Mouse (Mus musculus) kidney, embryonic 14.5 days (tissue): ENCODE results near the gene Ropn1l. TPM values are rescaled to one million over a fixed set of nuclear protein-coding genes. Genes with fewer than 3 reads are reported as not detected.

ENCODE experiments used
- ATAC-seq: fragments of 200-750 bp; cut with Nextera tagmentation; 2 replicates; pipeline ENCODE4 v1.8.0; 2017; ENCODE audit warnings: moderate number of reproducible peaks, mild to moderate bottlenecking, moderate TSS enrichment, moderate library complexity; ENCODE audit not compliant: low FRiP score, low TSS enrichment
- H3K27ac ChIP-seq: fragments of 300-500 bp; sonication (generic); 2 replicates; pipeline ENCODE4 v1.5.1; 2014; ENCODE audit warnings: low read depth, mild to moderate bottlenecking, low read length, moderate library complexity, mixed read lengths
- H3K27me3 ChIP-seq: fragments of 300-500 bp; sonication (generic); 2 replicates; pipeline ENCODE4 v1.6.1; 2014; ENCODE audit warnings: mild to moderate bottlenecking, low read length; ENCODE audit not compliant: control insufficient read depth, insufficient read depth
- H3K36me3 ChIP-seq: fragments of 300-500 bp; sonication (generic); 2 replicates; pipeline ENCODE4 v1.6.1; 2014; ENCODE audit warnings: low read length, mixed read lengths; ENCODE audit not compliant: control insufficient read depth, insufficient read depth
- H3K4me1 ChIP-seq: fragments of 300-500 bp; sonication (generic); 2 replicates; pipeline ENCODE4 v1.6.1; 2014; ENCODE audit warnings: low read length, mixed read lengths; ENCODE audit not compliant: control insufficient read depth, insufficient read depth
- H3K4me2 ChIP-seq: fragments of 300-500 bp; sonication (generic); replicated peaks from 2 replicates; pipeline ENCODE4 v1.6.1; 2014; ENCODE audit warnings: low read depth, mild to moderate bottlenecking, low read length
- H3K4me3 ChIP-seq: fragments of 300-500 bp; sonication (generic); 2 replicates; pipeline ENCODE4 v1.5.1; 2014; ENCODE audit warnings: mild to moderate bottlenecking, low read length
- H3K9ac ChIP-seq: fragments of 300-500 bp; sonication (generic); 2 replicates; pipeline ENCODE4 v1.6.1; 2014; ENCODE audit warnings: low read depth, mild to moderate bottlenecking, low read length, moderate library complexity
- H3K9me3 ChIP-seq: fragments of 300-500 bp; sonication (generic); 2 replicates; pipeline ENCODE4 v1.6.1; 2016; ENCODE audit warnings: low read length; ENCODE audit not compliant: control insufficient read depth
- WGBS: fragments of 180-500 bp; shearing (Covaris S2); extraction: QIAGEN DNeasy Blood & Tissue Kit; methylation state at CpG from one replicate; pipeline ENCODE4 v1.1.7; 2014; 5-methylcytosine and 5-hydroxymethylcytosine counted together
- polyA plus RNA-seq: library from polyadenylated mRNA; unstranded; fragments of >200 nt; fragmentation: Nextera tagmentation; extraction: Ambion mirVana; gene quantifications from 2 replicates; pipeline ENCODE4 v1.2.1, GENCODE M21; 2014

Gene Ropn1l
- polyA plus RNA-seq, 1 experiment from 2014 or later = 3.8 TPM

GRCm38 (mm10) chr15:31407490-31407889, 46.0 kb downstream of the Ropn1l start:
- peak; percentile 67; the same call in 1 of the 2 replicates for ATAC-seq
- 58% methylated on average over 4 of the region's 4 CpGs for WGBS

GRCm38 (mm10) chr15:31406881-31407280, 46.7 kb downstream of the Ropn1l start:
- no peaks in the 10 kb centered on the region for H3K27me3 ChIP-seq
- H3K9ac ChIP-seq = no peak overlapping the region
- H3K36me3 ChIP-seq = no peaks in the 10 kb centered on the region
- no peak overlapping the region for H3K4me3 ChIP-seq
- H3K4me2 ChIP-seq = no peak overlapping the region
- no peak for ATAC-seq
- H3K27ac ChIP-seq = no peak overlapping the region
- WGBS = 82% methylated on average over 5 of the region's 5 CpGs
- no peaks in the 10 kb centered on the region for H3K4me1 ChIP-seq
- H3K9me3 ChIP-seq = no peaks in the 10 kb centered on the region

More at GRCm38 (mm10) chr15:31407490-31407889, 46.0 kb downstream of the Ropn1l start:
- no peak overlapping the region for H3K27ac ChIP-seq
- H3K4me3 ChIP-seq = no peak overlapping the region
- no peak overlapping the region for H3K9ac ChIP-seq
- no peaks in the 10 kb centered on the region for H3K27me3 ChIP-seq
- no peaks in the 10 kb centered on the region for H3K4me1 ChIP-seq
- H3K4me2 ChIP-seq = no peak overlapping the region
- no peaks in the 10 kb centered on the region for H3K36me3 ChIP-seq
- H3K9me3 ChIP-seq = no peaks in the 10 kb centered on the region

- Histone ChIP-seq H3K36me3 (no peaks in the 10 kb centered on the region), H3K4me3 (no peak overlapping the region), H3K27me3 (no peaks in the 10 kb centered on the region), H3K9me3 (no peaks in the 10 kb centered on the region), H3K4me1 (no peaks in the 10 kb centered on the region), H3K27ac (no peak overlapping the region), H3K9ac (no peak overlapping the region), H3K4me2 (no peak overlapping the region)
- ATAC-seq = no peak
- 86% methylated on average over 8 of the region's 8 CpGs for WGBS
Observed at GRCm38 (mm10) chr15:31404346-31404745, 49.2 kb downstream of the Ropn1l start.

- no peak overlapping the region for H3K27ac ChIP-seq
- H3K9ac ChIP-seq = no peak overlapping the region
- no peaks in the 10 kb centered on the region for H3K36me3 ChIP-seq
- no peak overlapping the region for H3K4me3 ChIP-seq
- 75% methylated on average over 12 of the region's 12 CpGs for WGBS
- no peaks in the 10 kb centered on the region for H3K4me1 ChIP-seq
- H3K27me3 ChIP-seq = no peaks in the 10 kb centered on the region
- no peaks in the 10 kb centered on the region for H3K9me3 ChIP-seq
- H3K4me2 ChIP-seq = no peak overlapping the region
- no peak for ATAC-seq
Observed at GRCm38 (mm10) chr15:31402200-31402892, 51.2 kb downstream of the Ropn1l start.

- Histone ChIP-seq H3K4me1 (no peaks in the 10 kb centered on the region), H3K36me3 (no peaks in the 10 kb centered on the region), H3K4me3 (no peak overlapping the region), H3K27ac (no peak overlapping the region), H3K9ac (no peak overlapping the region), H3K9me3 (no peaks in the 10 kb centered on the region), H3K27me3 (no peaks in the 10 kb centered on the region), H3K4me2 (no peak overlapping the region)
- WGBS = 40% methylated on average over 3 of the region's 3 CpGs
- ATAC-seq = no peak
Observed at GRCm38 (mm10) chr15:31400974-31401373, 52.6 kb downstream of the Ropn1l start.

- no peak overlapping the region for H3K9ac ChIP-seq
- H3K36me3 ChIP-seq = no peaks in the 10 kb centered on the region
- H3K4me1 ChIP-seq = no peaks in the 10 kb centered on the region
- H3K27me3 ChIP-seq = no peaks in the 10 kb centered on the region
- 92% methylated on average over 13 of the region's 13 CpGs for WGBS
- ATAC-seq = no peak
- H3K4me2 ChIP-seq = no peak overlapping the region
- no peaks in the 10 kb centered on the region; the same call in 1 of the 2 replicates for H3K9me3 ChIP-seq
- no peak overlapping the region for H3K4me3 ChIP-seq
- H3K27ac ChIP-seq = no peak overlapping the region
Observed at GRCm38 (mm10) chr15:31398769-31399168, 54.8 kb downstream of the Ropn1l start.

GRCm38 (mm10) chr15:31397379-31397778, 56.2 kb downstream of the Ropn1l start:
- H3K27me3 ChIP-seq = no peaks in the 10 kb centered on the region
- WGBS = 81% methylated on average over 3 of the region's 3 CpGs
- H3K27ac ChIP-seq = no peak overlapping the region
- no peaks in the 10 kb centered on the region for H3K4me1 ChIP-seq
- no peaks in the 10 kb centered on the region; the same call in 1 of the 2 replicates for H3K9me3 ChIP-seq
- ATAC-seq = no peak
- no peak overlapping the region for H3K4me3 ChIP-seq
- no peak overlapping the region for H3K9ac ChIP-seq
- H3K36me3 ChIP-seq = no peaks in the 10 kb centered on the region
- no peak overlapping the region for H3K4me2 ChIP-seq

- H3K9ac ChIP-seq = no peak overlapping the region
- H3K27me3 ChIP-seq = no peaks in the 10 kb centered on the region
- no peak overlapping the region for H3K27ac ChIP-seq
- no peaks in the 10 kb centered on the region for H3K36me3 ChIP-seq
- no peaks in the 10 kb centered on the region for H3K4me1 ChIP-seq
- H3K4me2 ChIP-seq = no peak overlapping the region
- no peak overlapping the region for H3K4me3 ChIP-seq
- WGBS = 55% methylated on average over 5 of the region's 5 CpGs
- no peaks in the 10 kb centered on the region; the same call in 1 of the 2 replicates for H3K9me3 ChIP-seq
- no peak for ATAC-seq
Observed at GRCm38 (mm10) chr15:31396755-31397154, 56.8 kb downstream of the Ropn1l start.

- Histone ChIP-seq H3K4me2 (no peak overlapping the region), H3K27me3 (no peaks in the 10 kb centered on the region), H3K9ac (no peak overlapping the region), H3K4me3 (no peak overlapping the region), H3K27ac (no peak overlapping the region), H3K4me1 (no peaks in the 10 kb centered on the region), H3K9me3 (no peaks in the 10 kb centered on the region; the same call in 1 of the 2 replicates), H3K36me3 (no peaks in the 10 kb centered on the region)
- 83% methylated on average over 4 of the region's 4 CpGs for WGBS
- no peak for ATAC-seq
Observed at GRCm38 (mm10) chr15:31395986-31396385, 57.6 kb downstream of the Ropn1l start.
